Mouse (Mus musculus): ENCODE data around the gene Rhbg.

Gene Rhbg

GRCm38 (mm10) chr3:88206901-88207371, 47.6 kb downstream of the Rhbg start:
- peak; percentile 77 to 81 for DNase-seq

- DNase-seq, result peak in 1 of 2 experiments; percentile 29
Measured at GRCm38 (mm10) chr3:88206500-88206899, 48.0 kb downstream of the Rhbg start.

GRCm38 (mm10) chr3:88205563-88206491, 48.7 kb downstream of the Rhbg start:
- peak; percentile 27 to 42 for DNase-seq

GRCm38 (mm10) chr3:88205176-88205562, 49.3 kb downstream of the Rhbg start:
- DNase-seq, result no peak

GRCm38 (mm10) chr3:88204751-88205150, 49.8 kb downstream of the Rhbg start:
- DNase-seq, result no peak

- DNase-seq, result peak in 1 of 2 experiments; percentile 41
Measured at GRCm38 (mm10) chr3:88203999-88204700, 50.4 kb downstream of the Rhbg start.

GRCm38 (mm10) chr3:88203456-88203855, 51.1 kb downstream of the Rhbg start:
- peak in 1 of 2 experiments; percentile 49 for DNase-seq

GRCm38 (mm10) chr3:88202986-88203385, 51.5 kb downstream of the Rhbg start:
- peak in 1 of 2 experiments; percentile 37 for DNase-seq

- no peak for DNase-seq
Measured at GRCm38 (mm10) chr3:88201640-88202039, 52.9 kb downstream of the Rhbg start.

GRCm38 (mm10) chr3:88200972-88201330, 53.6 kb downstream of the Rhbg start:
- DNase-seq, result peak in 1 of 2 experiments; percentile 66

GRCm38 (mm10) chr3:88200161-88200971, 54.1 kb downstream of the Rhbg start:
- DNase-seq, result peak; percentile 64 to 68

GRCm38 (mm10) chr3:88199541-88200110, 54.9 kb downstream of the Rhbg start:
- DNase-seq, result no peak

GRCm38 (mm10) chr3:88198505-88199020, 55.9 kb downstream of the Rhbg start:
- DNase-seq, result no peak

- no peak for DNase-seq
Measured at GRCm38 (mm10) chr3:88197741-88198504, 56.6 kb downstream of the Rhbg start.

Measured in cerebellum, postnatal 14 days (tissue).